Mouse (Mus musculus): ENCODE data around the gene Zfp574. TPM values are rescaled to one million over a fixed set of nuclear protein-coding genes. Genes with fewer than 3 reads are reported as not detected.

Gene Zfp574
- polyA plus RNA-seq, 1 experiment from 2014 or later: 20.1 TPM

GRCm38 (mm10) chr7:25130565-25130964 lies 58.2 kb downstream of the Zfp574 start:
- no peaks in the 10 kb centered on the region for H3K9me3 ChIP-seq (ENCODE audit: low read length)
- DNase-seq (ENCODE audit: low spot score) (no peak), ATAC-seq (no peak)
- TF ChIP-seq EP300 (IDR thresholded peaks at IDR 0.05): no peak
- TF ChIP-seq CTCF (IDR thresholded peaks at IDR 0.05): no peak
- H3K27ac ChIP-seq (ENCODE audit: low read length): no peak overlapping the region
- no peak overlapping the region for H3K9ac ChIP-seq (replicated peaks; ENCODE audit: low read depth)
- 79% methylated on average over 11 of the region's 11 CpGs for WGBS
- H3K36me3 ChIP-seq (ENCODE audit: insufficient read depth, low read length): no peaks in the 10 kb centered on the region
- no peak overlapping the region for H3K4me3 ChIP-seq (ENCODE audit: low read depth, low read length)
- peaks cover 19% of the 10 kb centered on the region for H3K27me3 ChIP-seq (replicated peaks; ENCODE audit: insufficient read depth, low read length)
- H3K4me2 ChIP-seq (replicated peaks; ENCODE audit: low read depth, low read length): no peak overlapping the region
- no peaks in the 10 kb centered on the region for H3K4me1 ChIP-seq (ENCODE audit: insufficient read depth, low read depth, low read length)

DNA sequence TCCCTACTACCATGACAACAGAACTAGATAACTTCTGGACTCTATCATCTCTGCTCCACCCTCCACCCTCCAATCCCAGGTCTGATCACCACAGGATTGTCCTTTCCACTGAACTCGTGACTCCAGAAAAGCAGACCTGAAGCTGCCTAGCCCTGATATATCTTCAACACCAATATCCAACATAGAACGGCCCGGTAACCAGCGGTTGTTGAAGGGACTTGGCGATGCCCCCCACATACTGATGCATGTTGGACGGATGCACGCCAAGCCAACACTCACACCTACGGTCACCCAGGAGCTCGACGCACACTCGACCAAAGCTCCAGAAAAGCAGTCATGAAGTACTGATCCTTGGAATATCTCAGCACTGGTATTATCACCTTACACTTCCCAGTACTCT lies 58.9 kb downstream of the Zfp574 start:
- TF ChIP-seq CTCF (IDR thresholded peaks at IDR 0.05): no peak
- TF ChIP-seq EP300 (IDR thresholded peaks at IDR 0.05): no peak
- Histone ChIP-seq H3K27me3 (replicated peaks; ENCODE audit: insufficient read depth, low read length) (peaks cover 21% of the 10 kb centered on the region), H3K9ac (replicated peaks; ENCODE audit: low read depth) (no peak overlapping the region)

DNA sequence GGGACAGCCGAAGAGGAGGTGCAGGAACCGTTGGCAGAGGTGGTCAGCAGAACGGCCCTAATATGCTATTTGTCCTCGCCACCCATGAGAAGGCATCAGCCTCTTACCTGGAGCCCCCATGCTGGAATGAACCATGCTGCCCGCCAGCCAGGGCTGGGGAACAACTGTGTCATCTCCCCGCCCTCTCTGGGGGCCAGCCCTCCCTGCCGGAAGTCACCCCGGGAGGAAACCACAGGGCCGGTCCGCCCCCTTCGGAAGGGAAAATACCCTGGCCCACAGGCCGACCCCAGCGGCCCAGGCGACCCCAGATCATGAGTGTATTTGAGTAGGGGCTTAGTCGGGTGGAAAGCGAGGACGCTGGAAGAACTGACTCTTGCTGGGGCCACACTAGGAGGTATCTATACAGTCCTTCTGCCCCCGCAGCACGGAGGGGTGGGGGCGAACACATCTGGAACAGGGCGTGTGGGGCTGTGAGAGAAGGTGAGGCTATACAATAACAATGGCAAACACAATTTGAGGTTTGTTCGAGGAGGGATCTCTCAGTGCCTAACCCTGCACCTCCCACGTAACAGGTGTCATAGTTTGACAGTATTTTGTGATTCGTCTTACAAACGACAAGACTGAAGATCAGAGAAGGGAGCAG lies 60.1 kb downstream of the Zfp574 start:
- Histone ChIP-seq H3K9ac (replicated peaks; ENCODE audit: low read depth) (no peak overlapping the region), H3K27me3 (replicated peaks; ENCODE audit: insufficient read depth, low read length) (peaks cover 21% of the 10 kb centered on the region)
- no peak for DNase-seq (ENCODE audit: low spot score)

More for the DNA sequence above, 58.9 kb downstream of the Zfp574 start:
- ATAC-seq (no peak), DNase-seq (ENCODE audit: low spot score) (no peak)
- no peak overlapping the region for H3K4me2 ChIP-seq (replicated peaks; ENCODE audit: low read depth, low read length)
- H3K36me3 ChIP-seq (ENCODE audit: insufficient read depth, low read length): no peaks in the 10 kb centered on the region
- no peak overlapping the region for H3K4me3 ChIP-seq (ENCODE audit: low read depth, low read length)
- H3K4me1 ChIP-seq (ENCODE audit: insufficient read depth, low read depth, low read length): no peaks in the 10 kb centered on the region
- 81% methylated on average over 11 of the region's 11 CpGs for WGBS
- H3K27ac ChIP-seq (ENCODE audit: low read length): no peak overlapping the region
- H3K9me3 ChIP-seq (ENCODE audit: low read length): no peaks in the 10 kb centered on the region

More for the DNA sequence above, 60.1 kb downstream of the Zfp574 start:
- H3K4me3 ChIP-seq (ENCODE audit: low read depth, low read length): no peak overlapping the region
- H3K4me1 ChIP-seq (ENCODE audit: insufficient read depth, low read depth, low read length): no peaks in the 10 kb centered on the region
- WGBS: 7% methylated on average over 25 of the region's 25 CpGs
- H3K4me2 ChIP-seq (replicated peaks; ENCODE audit: low read depth, low read length): no peak overlapping the region; the same call in 1 of the 2 replicates
- TF ChIP-seq CTCF (IDR thresholded peaks at IDR 0.05) (no peak), EP300 (IDR thresholded peaks at IDR 0.05) (no peak)
- no peak overlapping the region for H3K27ac ChIP-seq (ENCODE audit: low read length)
- no peak for ATAC-seq
- no peaks in the 10 kb centered on the region for H3K9me3 ChIP-seq (ENCODE audit: low read length)
- H3K36me3 ChIP-seq (ENCODE audit: insufficient read depth, low read length): no peaks in the 10 kb centered on the region

Small RNA genes lying within 50 kb of the gene (microRNA-seq; reads per million reads assigned to microRNA genes)
- gene Mir6537: not detected

Other genes starting within 250 kb of the Zfp574 start
- gene Gm9844, start 210.4 kb upstream of the Zfp574 start, polyA plus RNA-seq (2015; fragmentation: Nextera tagmentation; extraction: Ambion mirVana): 13.3 and 13.8 TPM in 2 replicates
- not detected in 2 replicates for gene Lypd4, start 202.6 kb upstream of the Zfp574 start, polyA plus RNA-seq (2015; fragmentation: Nextera tagmentation; extraction: Ambion mirVana)
- not detected in 2 replicates for gene Dmrtc2, start 202.5 kb upstream of the Zfp574 start, polyA plus RNA-seq (2015; fragmentation: Nextera tagmentation; extraction: Ambion mirVana)
- 2,947 and 3,302 TPM in 2 replicates for gene Rps19, start 188.2 kb upstream of the Zfp574 start, polyA plus RNA-seq (2015; fragmentation: Nextera tagmentation; extraction: Ambion mirVana)
- gene Cd79a, start 175.2 kb upstream of the Zfp574 start, polyA plus RNA-seq (2015; fragmentation: Nextera tagmentation; extraction: Ambion mirVana): 3.2 and 4.3 TPM in 2 replicates
- gene Arhgef1, start 169.7 kb upstream of the Zfp574 start, polyA plus RNA-seq (2015; fragmentation: Nextera tagmentation; extraction: Ambion mirVana): 123 and 143 TPM in 2 replicates
- not detected in 2 replicates for gene Gm4881, start 128.1 kb upstream of the Zfp574 start, polyA plus RNA-seq (2015; fragmentation: Nextera tagmentation; extraction: Ambion mirVana)
- 488 and 561 TPM in 2 replicates for gene Rabac1, start 99.8 kb upstream of the Zfp574 start, polyA plus RNA-seq (2015; fragmentation: Nextera tagmentation; extraction: Ambion mirVana)
- gene Atp1a3, start 66.6 kb upstream of the Zfp574 start, polyA plus RNA-seq (2015; fragmentation: Nextera tagmentation; extraction: Ambion mirVana): 0.57 and 0.73 TPM in 2 replicates
- gene Grik5, start 221 bp upstream of the Zfp574 start, polyA plus RNA-seq (2015; fragmentation: Nextera tagmentation; extraction: Ambion mirVana): 1.9 and 2.9 TPM in 2 replicates
- gene Pou2f2, start 107.2 kb downstream of the Zfp574 start, polyA plus RNA-seq (2015; fragmentation: Nextera tagmentation; extraction: Ambion mirVana): 0.98 and 1.4 TPM in 2 replicates
- gene Dedd2, start 148.0 kb downstream of the Zfp574 start, polyA plus RNA-seq (2015; fragmentation: Nextera tagmentation; extraction: Ambion mirVana): 15.9 and 18.2 TPM in 2 replicates
- gene Zfp526, start 148.9 kb downstream of the Zfp574 start, polyA plus RNA-seq (2015; fragmentation: Nextera tagmentation; extraction: Ambion mirVana): 1.6 and 2.2 TPM in 2 replicates
- gene Gsk3a, start 165.3 kb downstream of the Zfp574 start, polyA plus RNA-seq (2015; fragmentation: Nextera tagmentation; extraction: Ambion mirVana): 6.7 and 6.8 TPM in 2 replicates
- gene Erf, start 178.2 kb downstream of the Zfp574 start, polyA plus RNA-seq (2015; fragmentation: Nextera tagmentation; extraction: Ambion mirVana): 8.7 and 10.3 TPM in 2 replicates
- gene Cic, start 195.1 kb downstream of the Zfp574 start, polyA plus RNA-seq (2015; fragmentation: Nextera tagmentation; extraction: Ambion mirVana): 26.5 and 31.9 TPM in 2 replicates
- gene Pafah1b3, start 225.4 kb downstream of the Zfp574 start, polyA plus RNA-seq (2015; fragmentation: Nextera tagmentation; extraction: Ambion mirVana): 83.8 and 87.1 TPM in 2 replicates
- gene Prr19, start 228.8 kb downstream of the Zfp574 start, polyA plus RNA-seq (2015; fragmentation: Nextera tagmentation; extraction: Ambion mirVana): not detected in 2 replicates
- gene Tmem145, start 233.5 kb downstream of the Zfp574 start, polyA plus RNA-seq (2015; fragmentation: Nextera tagmentation; extraction: Ambion mirVana): 0.08 TPM in 1 of 2 replicates, not detected in the other
- 5.6 and 6.3 TPM in 2 replicates for gene Megf8, start 244.6 kb downstream of the Zfp574 start, polyA plus RNA-seq (2015; fragmentation: Nextera tagmentation; extraction: Ambion mirVana)